Mouse (Mus musculus) CH12.LX (cell line): ENCODE measurements at regions not wholly inside any gene's neighbourhood (a gene's known extent, or its start where the extent isn't known, plus 50 kb on each side); places are given as distances from the start of the nearest gene placed in this dataset.

Experiments used
- DNase-seq: peaks from one replicate; pipeline ENCODE4 v3.0.0-alpha.2; 2013; ENCODE audit errors: extremely low read depth
- H3K27ac ChIP-seq: 2 replicates; pipeline ENCODE4 v1.5.1; 2012; ENCODE audit warnings: low read depth, mild to moderate bottlenecking, control low read depth, moderate library complexity; ENCODE audit not compliant: insufficient read depth
- H3K27me3 ChIP-seq: replicated peaks from 2 replicates; pipeline ENCODE3; 2012; ENCODE audit warnings: inconsistent platforms
- H3K36me3 ChIP-seq, 2 experiments: replicated peaks in 1 of 2; 2 replicates each; pipeline versions ENCODE3 to v1.6.1; 2012; ENCODE audit warnings: inconsistent platforms in 1 of 2, low read length in 1 of 2, mild to moderate bottlenecking in 1 of 2, mixed read lengths in 1 of 2, moderate library complexity in 1 of 2; ENCODE audit not compliant: control insufficient read depth in 1 of 2, insufficient read depth in 1 of 2
- H3K4me1 ChIP-seq, 2 experiments: 2 replicates each; pipeline ENCODE4 v1.6.1; 2012; ENCODE audit warnings: inconsistent platforms in 1 of 2, moderate library complexity in 1 of 2; ENCODE audit not compliant: insufficient read depth in 2 of 2, control insufficient read depth in 1 of 2
- H3K4me2 ChIP-seq: 2 replicates; pipeline ENCODE4 v1.6.1; 2012; ENCODE audit warnings: low read depth, mild to moderate bottlenecking, control low read depth; ENCODE audit not compliant: poor library complexity, insufficient read depth, severe bottlenecking
- H3K4me3 ChIP-seq, 3 experiments: fragments of 150-350 bp in 1 of 3; sonication (generic) in 1 of 3; replicated peaks in 1 of 3; 2 replicates each; pipeline versions ENCODE3 to v1.5.1; 2011 to 2012; ENCODE audit warnings: low read depth in 2 of 3, low read length in 2 of 3, mild to moderate bottlenecking in 2 of 3, moderate library complexity in 2 of 3, control low read depth in 1 of 3, improper control_type of control experiment in 1 of 3, inconsistent platforms in 1 of 3, mixed read lengths in 1 of 3; ENCODE audit not compliant: poor library complexity in 1 of 3
- H3K79me2 ChIP-seq: replicated peaks from 2 replicates; pipeline ENCODE4 v1.6.1; 2012; ENCODE audit warnings: mild to moderate bottlenecking, moderate library complexity; ENCODE audit not compliant: control insufficient read depth, poor library complexity, insufficient read depth, severe bottlenecking; ENCODE audit errors: extremely low read depth
- H3K9ac ChIP-seq: 2 replicates; pipeline ENCODE4 v1.6.1; 2012; ENCODE audit warnings: low read depth, mild to moderate bottlenecking, control low read depth, moderate library complexity; ENCODE audit not compliant: insufficient read depth
- H3K9me3 ChIP-seq: replicated peaks from 2 replicates; pipeline ENCODE3; 2012; ENCODE audit warnings: low read length, inconsistent platforms, mixed read lengths
- CHD1 ChIP-seq: IDR thresholded peaks from 2 replicates; pipeline ENCODE4 v1.6.1; 2012; ENCODE audit warnings: low read depth, low read length, improper control_type of control experiment, inconsistent platforms
- CHD2 ChIP-seq: IDR thresholded peaks from 2 replicates; pipeline ENCODE4 v1.6.1; 2011; ENCODE audit warnings: low read length, improper control_type of control experiment
- ELF1 ChIP-seq: IDR thresholded peaks from 2 replicates; pipeline ENCODE4 v1.6.1; 2014; ENCODE audit warnings: low read depth, mild to moderate bottlenecking, inconsistent platforms, low read length, improper control_type of control experiment
- IRF4 ChIP-seq: IDR thresholded peaks from 2 replicates; pipeline ENCODE4 v1.6.1; 2014; ENCODE audit warnings: low read depth, mild to moderate bottlenecking, inconsistent platforms, low read length, improper control_type of control experiment
- KAT2A ChIP-seq: IDR thresholded peaks from 2 replicates; pipeline ENCODE4 v1.6.1; 2012; ENCODE audit warnings: low read length, improper control_type of control experiment, inconsistent platforms; ENCODE audit not compliant: insufficient replicate concordance
- MAFK ChIP-seq: IDR thresholded peaks from 2 replicates; pipeline ENCODE4 v1.6.1; 2011; ENCODE audit warnings: low read length, improper control_type of control experiment; ENCODE audit not compliant: insufficient replicate concordance
- MAX ChIP-seq: IDR thresholded peaks from 2 replicates; pipeline ENCODE4 v1.6.1; 2011; ENCODE audit warnings: low read length, improper control_type of control experiment
- MAZ ChIP-seq: IDR thresholded peaks from 2 replicates; pipeline ENCODE4 v1.6.1; 2012; ENCODE audit warnings: low read depth, mild to moderate bottlenecking, inconsistent platforms, low read length, improper control_type of control experiment, moderate library complexity
- MYC ChIP-seq: IDR thresholded peaks from 2 replicates; pipeline ENCODE4 v1.6.1; 2011; ENCODE audit warnings: low read depth, mild to moderate bottlenecking, improper control_type of control experiment, low read length
- NRF1 ChIP-seq: IDR thresholded peaks from 2 replicates; pipeline ENCODE4 v1.6.1; 2014; ENCODE audit warnings: low read depth, mild to moderate bottlenecking, inconsistent platforms, low read length, improper control_type of control experiment, moderate library complexity
- PAX5 ChIP-seq: IDR thresholded peaks from 2 replicates; pipeline ENCODE4 v1.6.1; 2012; ENCODE audit warnings: low read length, inconsistent platforms, mixed read lengths
- POLR2A ChIP-seq: IDR thresholded peaks from 2 replicates; pipeline ENCODE4 v1.6.1; 2011; ENCODE audit warnings: low read depth, mild to moderate bottlenecking, improper control_type of control experiment, low read length
- RAD21 ChIP-seq: IDR thresholded peaks from 2 replicates; pipeline ENCODE4 v1.6.1; 2011; ENCODE audit warnings: low read depth, mild to moderate bottlenecking, low read length, improper control_type of control experiment, moderate library complexity
- RCOR1 ChIP-seq: conservative IDR thresholded peaks from 2 replicates; pipeline ENCODE4 v1.6.1; 2012; ENCODE audit warnings: low read depth, mild to moderate bottlenecking, inconsistent platforms, low read length, improper control_type of control experiment
- SIN3A ChIP-seq: IDR thresholded peaks from 2 replicates; pipeline ENCODE4 v1.6.1; 2012; ENCODE audit warnings: low read length, improper control_type of control experiment, inconsistent platforms
- SMC3 ChIP-seq: IDR thresholded peaks from 2 replicates; pipeline ENCODE4 v1.6.1; 2011; ENCODE audit warnings: low read depth, low read length, improper control_type of control experiment
- TCF12 ChIP-seq: IDR thresholded peaks from 2 replicates; pipeline ENCODE4 v1.6.1; 2014; ENCODE audit warnings: low read depth, mild to moderate bottlenecking, inconsistent platforms, low read length, improper control_type of control experiment
- USF1 ChIP-seq: IDR thresholded peaks from 2 replicates; pipeline ENCODE4 v1.6.1; 2014; ENCODE audit warnings: low read depth, mild to moderate bottlenecking, inconsistent platforms, low read length, improper control_type of control experiment
- ZKSCAN1 ChIP-seq: IDR thresholded peaks from 2 replicates; pipeline ENCODE4 v1.6.1; 2012; ENCODE audit warnings: low read depth, inconsistent platforms, low read length, improper control_type of control experiment, borderline replicate concordance
- dilution Hi-C: fragments of 300-500 bp; cut with MboI; formaldehyde crosslinking; loops from 2 replicates; pipeline ENCODE4 v1.14.3; 2020; ENCODE audit warnings: low sequenced_read_pairs; ENCODE audit not compliant: extremely low pct_unique_long_range_greater_than_20kb, extremely low pct_ligation_motif_present
- in situ Hi-C: fragments of 300-500 bp; cut with MboI; formaldehyde crosslinking; loops from 3 replicates; pipeline ENCODE4 v1.14.3; 2019; ENCODE audit warnings: low sequenced_read_pairs, low pct_ligation_motif_present, low pct_unique_long_range_greater_than_20kb, mixed read lengths

DNA sequence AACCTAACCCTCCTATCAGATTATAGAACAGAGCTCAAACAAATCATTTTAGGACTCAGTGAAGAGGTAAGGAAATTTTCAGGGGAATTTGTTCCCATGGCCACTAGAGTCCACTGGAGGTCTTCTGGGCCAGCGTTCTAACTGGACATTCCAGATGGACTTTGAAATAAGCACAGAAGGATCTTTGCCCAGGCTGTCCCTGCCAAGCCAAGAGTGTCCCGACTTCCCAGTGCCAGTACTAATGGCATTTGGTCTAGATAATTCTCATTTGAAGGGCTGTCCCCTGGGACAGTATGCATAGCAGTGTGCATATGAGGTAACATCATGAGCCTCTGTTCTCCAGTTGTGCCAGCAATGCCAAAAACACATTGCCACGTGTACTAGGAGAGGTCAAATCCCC is 97.7 kb upstream of the Tnfsf11 start:
- no peak overlapping the region for H3K27ac ChIP-seq
- H3K4me1 ChIP-seq, result no peaks in the 10 kb centered on the region
- H3K36me3 ChIP-seq, result no peaks in the 10 kb centered on the region
- in situ Hi-C loops (no loop called here), dilution Hi-C loops (no loop called here)
- H3K4me2 ChIP-seq, result no peak overlapping the region
- H3K9ac ChIP-seq, result no peak overlapping the region
- no peaks in the 10 kb centered on the region for H3K9me3 ChIP-seq
- H3K4me3 ChIP-seq, result no peak overlapping the region
- no peaks in the 10 kb centered on the region for H3K79me2 ChIP-seq
- H3K27me3 ChIP-seq, result no peaks in the 10 kb centered on the region
- TF ChIP-seq SIN3A (no peak), MAFK (no peak), MAX (no peak), CHD2 (no peak), KAT2A (no peak), MAZ (no peak), RAD21 (no peak; the same call in 1 of the 2 replicates)
- no peak for DNase-seq

DNA sequence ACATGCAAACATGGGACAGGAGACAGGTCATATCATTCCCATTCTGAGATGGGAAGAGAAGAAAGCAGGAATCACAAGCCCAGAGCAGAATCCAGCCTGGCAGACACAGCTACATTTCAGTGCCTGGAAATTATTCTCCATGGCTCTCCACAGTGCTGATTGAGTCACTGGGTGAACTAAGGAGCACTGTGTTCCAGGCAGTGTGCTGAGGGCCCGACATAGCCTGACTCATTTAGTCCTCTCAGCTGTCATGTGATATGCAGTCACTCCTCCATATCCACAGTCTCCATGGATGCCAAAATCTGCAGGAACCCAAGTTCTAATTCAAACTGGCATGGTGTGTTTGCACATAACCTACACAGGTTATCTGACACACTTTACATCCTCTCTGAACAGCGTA is 90.1 kb upstream of the Tnfsf11 start:
- Histone ChIP-seq H3K9ac (no peak overlapping the region), H3K4me2 (no peak overlapping the region), H3K79me2 (no peaks in the 10 kb centered on the region), H3K27me3 (no peaks in the 10 kb centered on the region), H3K9me3 (no peaks in the 10 kb centered on the region), H3K4me1 (no peaks in the 10 kb centered on the region), H3K4me3 (no peak overlapping the region), H3K27ac (no peak overlapping the region), H3K36me3 (no peaks in the 10 kb centered on the region)
- DNase-seq, result no peak
- in situ Hi-C loops, result no loop called here
- TF ChIP-seq ELF1 (no peak), SMC3 (no peak), RAD21 (no peak), IRF4 (no peak), CHD1 (no peak), NRF1 (no peak), MYC (no peak), POLR2A (no peak), USF1 (no peak), TCF12 (no peak), ZKSCAN1 (no peak), PAX5 (no peak), RCOR1 (no peak)
- dilution Hi-C loops, result no loop called here
